Mouse (Mus musculus): ENCODE measurements at regions not wholly inside any gene's neighbourhood (a gene's known extent, or its start where the extent isn't known, plus 50 kb on each side); places are given as distances from the start of the nearest gene placed in this dataset.

DNA sequence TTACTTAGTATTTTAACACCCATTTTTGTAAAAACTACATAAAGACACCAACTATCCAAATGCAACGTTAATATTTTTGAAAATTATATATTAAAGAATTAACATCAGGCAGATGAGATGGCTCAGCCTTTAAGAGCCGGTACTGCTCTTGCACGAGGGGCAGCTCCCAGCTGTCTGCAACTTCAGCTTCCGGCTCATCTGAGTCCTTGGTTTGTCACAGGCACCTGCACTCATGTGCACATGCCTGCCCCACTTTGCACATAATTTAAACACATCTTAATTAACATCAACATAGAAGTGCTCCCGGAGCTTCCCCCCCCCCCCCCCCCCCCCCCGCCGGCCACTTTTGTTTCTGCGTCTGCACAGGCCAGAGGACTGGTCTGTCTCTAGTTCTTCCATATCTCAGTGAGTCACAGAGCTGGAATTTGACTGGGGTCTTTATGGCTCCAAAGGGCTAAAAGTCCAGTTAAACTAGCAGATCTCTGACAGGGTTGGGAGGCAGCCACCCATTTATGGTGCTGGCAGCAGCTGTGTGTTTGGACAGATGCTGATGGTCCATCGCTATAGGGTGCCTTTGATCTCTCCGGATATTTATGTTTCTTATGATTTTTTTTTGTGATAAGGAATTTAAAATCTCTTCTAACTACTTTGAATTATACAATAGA lies 61.9 kb upstream of the Wdr26 start:
- TF ChIP-seq POLR2A (IDR thresholded peaks at IDR 0.05; ENCODE audit: insufficient read length, low read depth) (no peak), TCF3 (IDR thresholded peaks at IDR 0.05; ENCODE audit: insufficient read length, low read depth) (no peak), POLR2AphosphoS2 (IDR thresholded peaks at IDR 0.05; ENCODE audit: insufficient read length, low read depth) (no peak), CEBPB (IDR thresholded peaks at IDR 0.05; ENCODE audit: insufficient read depth, poor library complexity, severe bottlenecking) (no peak), MAX (IDR thresholded peaks at IDR 0.05; ENCODE audit: low read depth) (no peak)
